Mouse (Mus musculus): ENCODE data around the gene Cib1. TPM values are rescaled to one million over a fixed set of nuclear protein-coding genes. Genes with fewer than 3 reads are reported as not detected.
A peak's percentile ranks its signal among the peaks of the same experiment; 100 is the strongest.

The Cib1 gene
- polyA plus RNA-seq, 1 experiment from 2014 or later: 165 TPM

DNA sequence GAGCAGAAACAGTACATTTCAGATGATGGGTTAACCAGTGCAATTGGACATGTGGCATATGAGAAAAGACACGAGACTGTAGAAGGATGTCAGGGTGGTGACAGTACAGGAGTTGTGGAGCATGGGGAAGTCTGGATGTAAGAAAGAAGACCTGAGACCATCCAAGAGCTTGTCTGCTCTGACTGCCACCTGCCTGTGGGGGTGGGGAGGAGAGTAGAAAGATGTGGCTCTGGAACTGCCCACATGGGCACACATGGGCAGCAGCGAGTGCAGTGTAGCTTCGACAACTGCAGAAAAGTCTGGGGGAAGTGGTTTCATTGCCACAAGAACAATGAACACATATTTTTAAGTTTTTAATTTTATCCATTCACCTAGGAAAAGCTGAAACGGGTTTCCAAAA is 35.2 kb downstream of the Cib1 start:
- Histone ChIP-seq H3K4me1 (replicated peaks; ENCODE audit: insufficient read depth, low read length) (peaks cover 38% of the 10 kb centered on the region), H3K36me3 (ENCODE audit: insufficient read depth, low read length) (no peaks in the 10 kb centered on the region), H3K9me3 (replicated peaks; ENCODE audit: low read length) (no peaks in the 10 kb centered on the region), H3K4me2 (ENCODE audit: low read length) (peak overlapping the region; percentile 83), H3K27ac (peak overlapping the region; percentile 86), H3K27me3 (ENCODE audit: insufficient read depth, low read length) (no peaks in the 10 kb centered on the region), H3K4me3 (replicated peaks; ENCODE audit: low read depth, low read length) (peak overlapping the region; percentile 67; the same call in 1 of the 2 replicates), H3K9ac (ENCODE audit: low read depth, low read length) (peak overlapping the region; percentile 68; the same call in 1 of the 2 replicates)
- ATAC-seq (replicated peaks; ENCODE audit: low FRiP score, low read depth) (no peak), DNase-seq (ENCODE audit: low spot score) (peak; percentile 31)
- TF ChIP-seq CTCF (IDR thresholded peaks at IDR 0.05; ENCODE audit: low read depth): peak; percentile 2; the same call in 1 of the 2 replicates
- WGBS: 17% methylated on average over 4 of the region's 4 CpGs

- no peaks in the 10 kb centered on the region for H3K27me3 ChIP-seq (ENCODE audit: insufficient read depth, low read length)
- H3K4me1 ChIP-seq (replicated peaks; ENCODE audit: insufficient read depth, low read length): peaks cover 50% of the 10 kb centered on the region
- no peak for ATAC-seq (replicated peaks; ENCODE audit: low FRiP score, low read depth)
- no peaks in the 10 kb centered on the region for H3K9me3 ChIP-seq (replicated peaks; ENCODE audit: low read length)
- no peak overlapping the region for H3K4me2 ChIP-seq (ENCODE audit: low read length)
- H3K9ac ChIP-seq (ENCODE audit: low read depth, low read length): no peak overlapping the region
- H3K36me3 ChIP-seq (ENCODE audit: insufficient read depth, low read length): no peaks in the 10 kb centered on the region
- no peak overlapping the region for H3K4me3 ChIP-seq (replicated peaks; ENCODE audit: low read depth, low read length)
- 84% methylated on average over 10 of the region's 11 CpGs for WGBS
- no peak for TF ChIP-seq CTCF (IDR thresholded peaks at IDR 0.05; ENCODE audit: low read depth)
- no peak overlapping the region for H3K27ac ChIP-seq
- DNase-seq (ENCODE audit: low spot score): no peak
Observed at GRCm38 (mm10) chr7:80195576-80196263, 36.9 kb downstream of the Cib1 start.

- Histone ChIP-seq H3K4me3 (replicated peaks; ENCODE audit: low read depth, low read length) (no peak overlapping the region), H3K4me2 (ENCODE audit: low read length) (no peak overlapping the region), H3K27me3 (ENCODE audit: insufficient read depth, low read length) (no peaks in the 10 kb centered on the region), H3K4me1 (replicated peaks; ENCODE audit: insufficient read depth, low read length) (peaks cover 49% of the 10 kb centered on the region), H3K36me3 (ENCODE audit: insufficient read depth, low read length) (no peaks in the 10 kb centered on the region), H3K9ac (ENCODE audit: low read depth, low read length) (no peak overlapping the region), H3K9me3 (replicated peaks; ENCODE audit: low read length) (no peaks in the 10 kb centered on the region), H3K27ac (no peak overlapping the region)
- no peak for DNase-seq (ENCODE audit: low spot score)
- ATAC-seq (replicated peaks; ENCODE audit: low FRiP score, low read depth): no peak
- WGBS: 94% methylated on average over 5 of the region's 5 CpGs
- TF ChIP-seq CTCF (IDR thresholded peaks at IDR 0.05; ENCODE audit: low read depth): no peak
Observed at GRCm38 (mm10) chr7:80195146-80195545, 37.5 kb downstream of the Cib1 start.

DNA sequence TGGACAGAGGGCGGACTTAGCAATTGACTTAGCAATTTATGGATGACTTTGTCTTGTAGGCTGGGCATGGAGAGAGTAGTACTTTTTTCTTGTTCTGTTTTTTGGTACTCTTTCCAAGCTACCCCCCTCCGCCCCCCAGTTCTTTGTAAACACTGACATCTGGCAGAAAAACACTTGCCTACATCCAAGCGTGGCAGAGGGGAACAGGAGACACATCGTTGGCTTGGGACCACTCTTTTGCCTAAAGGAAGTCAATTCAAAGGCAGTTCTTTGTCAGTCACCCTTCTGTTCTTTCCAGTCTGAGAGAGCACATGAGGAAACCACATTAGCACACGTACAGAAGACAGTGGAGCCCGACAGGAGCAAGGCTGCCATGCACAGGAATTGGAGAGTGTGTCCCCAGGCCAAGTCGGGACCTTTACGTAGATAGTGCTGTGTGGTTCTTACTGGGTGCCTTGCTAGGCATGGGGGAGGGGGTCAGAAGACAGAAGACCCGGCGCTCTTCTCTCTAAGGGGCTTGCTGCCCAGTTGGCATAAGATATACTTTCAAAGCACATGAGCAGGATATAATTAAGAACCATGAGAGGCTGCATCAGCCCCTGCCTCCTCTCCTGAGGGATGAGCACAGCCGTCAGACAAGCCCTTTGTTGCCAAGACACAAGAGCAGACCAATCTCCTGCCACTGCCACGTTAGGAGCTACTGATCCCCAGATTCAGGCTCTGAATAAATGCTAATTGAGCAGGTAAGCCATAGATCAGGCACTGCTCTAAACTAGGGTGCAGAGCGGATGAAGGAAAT is 38.5 kb downstream of the Cib1 start:
- Histone ChIP-seq H3K9ac (ENCODE audit: low read depth, low read length) (no peak overlapping the region), H3K4me2 (ENCODE audit: low read length) (no peak overlapping the region), H3K4me3 (replicated peaks; ENCODE audit: low read depth, low read length) (no peak overlapping the region), H3K27me3 (ENCODE audit: insufficient read depth, low read length) (no peaks in the 10 kb centered on the region), H3K36me3 (ENCODE audit: insufficient read depth, low read length) (no peaks in the 10 kb centered on the region), H3K9me3 (replicated peaks; ENCODE audit: low read length) (no peaks in the 10 kb centered on the region), H3K4me1 (replicated peaks; ENCODE audit: insufficient read depth, low read length) (peaks cover 39% of the 10 kb centered on the region), H3K27ac (no peak overlapping the region)
- ATAC-seq (replicated peaks; ENCODE audit: low FRiP score, low read depth): no peak
- 73% methylated on average over 13 of the region's 13 CpGs for WGBS
- TF ChIP-seq CTCF (IDR thresholded peaks at IDR 0.05; ENCODE audit: low read depth): no peak
- no peak for DNase-seq (ENCODE audit: low spot score)

- DNase-seq (ENCODE audit: low spot score): peak; percentile 92
- peak; percentile 31; the same call in 1 of the 2 replicates for TF ChIP-seq CTCF (IDR thresholded peaks at IDR 0.05; ENCODE audit: low read depth)
- ATAC-seq (replicated peaks; ENCODE audit: low FRiP score, low read depth): peak; percentile 88
- H3K36me3 ChIP-seq (ENCODE audit: insufficient read depth, low read length): no peaks in the 10 kb centered on the region
- H3K9me3 ChIP-seq (replicated peaks; ENCODE audit: low read length): no peaks in the 10 kb centered on the region
- 7% methylated on average over 16 of the region's 16 CpGs for WGBS
- H3K9ac ChIP-seq (ENCODE audit: low read depth, low read length): peak overlapping the region; percentile 35
- no peak overlapping the region for H3K4me3 ChIP-seq (replicated peaks; ENCODE audit: low read depth, low read length)
- no peaks in the 10 kb centered on the region for H3K27me3 ChIP-seq (ENCODE audit: insufficient read depth, low read length)
- H3K4me2 ChIP-seq (ENCODE audit: low read length): peak overlapping the region; percentile 52
- H3K27ac ChIP-seq: peak overlapping the region; percentile 85
- peaks cover 38% of the 10 kb centered on the region for H3K4me1 ChIP-seq (replicated peaks; ENCODE audit: insufficient read depth, low read length)
Observed at GRCm38 (mm10) chr7:80192226-80193061, 40.2 kb downstream of the Cib1 start.

DNA sequence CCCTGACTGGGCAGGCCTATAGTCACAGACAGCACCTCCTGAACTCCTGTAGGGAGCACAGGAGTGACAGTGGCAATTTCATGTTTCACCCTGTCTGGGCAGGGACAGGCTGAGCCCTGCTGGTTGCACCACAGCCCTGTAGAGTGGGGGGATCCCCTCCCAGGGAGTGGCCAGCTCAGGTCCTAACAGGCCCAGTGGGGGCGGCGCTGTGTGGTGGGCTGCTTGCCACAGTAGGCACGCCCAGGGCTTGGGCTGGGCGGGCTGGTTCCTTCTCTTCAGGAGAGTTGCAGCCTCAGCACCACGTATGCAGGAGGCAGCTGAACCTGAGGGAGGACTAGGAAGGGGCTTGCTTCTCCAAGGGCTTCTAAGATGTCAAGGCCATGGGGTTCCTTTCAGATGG is 41.2 kb downstream of the Cib1 start:
- TF ChIP-seq CTCF (IDR thresholded peaks at IDR 0.05; ENCODE audit: low read depth): peak; percentile 21; the same call in 1 of the 2 replicates
- Histone ChIP-seq H3K4me2 (ENCODE audit: low read length) (peak overlapping the region; percentile 52; the same call in 1 of the 2 replicates), H3K9me3 (replicated peaks; ENCODE audit: low read length) (no peaks in the 10 kb centered on the region), H3K4me1 (replicated peaks; ENCODE audit: insufficient read depth, low read length) (peaks cover 37% of the 10 kb centered on the region), H3K27ac (peak overlapping the region; percentile 85), H3K27me3 (ENCODE audit: insufficient read depth, low read length) (no peaks in the 10 kb centered on the region), H3K36me3 (ENCODE audit: insufficient read depth, low read length) (no peaks in the 10 kb centered on the region), H3K4me3 (replicated peaks; ENCODE audit: low read depth, low read length) (no peak overlapping the region), H3K9ac (ENCODE audit: low read depth, low read length) (no peak overlapping the region)
- DNase-seq (ENCODE audit: low spot score) (peak; percentile 37), ATAC-seq (replicated peaks; ENCODE audit: low FRiP score, low read depth) (peak; percentile 15; the same call in 1 of the 2 replicates)
- WGBS: 44% methylated on average over 5 of the region's 5 CpGs
